Mouse (Mus musculus): ENCODE results near the gene Gm9999. TPM values are rescaled to one million over a fixed set of nuclear protein-coding genes. Genes with fewer than 3 reads are reported as not detected.
A peak's percentile ranks its signal among the peaks of the same experiment; 100 is the strongest.
"Not testable (repeated sequence)": the region's sequence is repeated elsewhere in the genome, so short reads cannot be mapped to it uniquely, and the experiment has no call there.

Gm9999 gene
- polyA plus RNA-seq, 1 experiment: not detected

DNA sequence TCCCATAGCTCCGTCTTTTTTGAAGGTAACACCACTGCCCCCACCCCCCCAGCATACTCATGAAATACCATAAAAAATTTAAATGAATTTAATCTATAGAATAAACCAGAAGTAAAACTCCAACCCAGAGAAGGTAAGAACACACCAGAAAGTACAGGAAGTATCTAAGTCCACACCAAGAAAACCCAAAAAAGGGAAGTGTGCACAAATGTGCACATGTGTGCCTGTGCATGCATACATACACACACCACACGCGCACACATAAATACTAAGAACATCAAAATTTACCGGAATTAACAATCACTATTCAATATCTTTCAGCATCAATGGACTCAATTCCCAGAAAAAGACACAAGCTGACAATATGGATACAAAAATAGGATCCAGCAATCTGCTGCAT is 13.5 kb upstream of the Gm9999 start:
- Histone ChIP-seq H3K4me1 (ENCODE audit: control insufficient read depth) (peaks cover 12% of the 10 kb centered on the region), H3K27me3 (ENCODE audit: control insufficient read depth) (peaks cover 6% of the 10 kb centered on the region; the same call in 1 of the 2 replicates), H3K9me3 (ENCODE audit: control insufficient read depth, low read length) (no peaks in the 10 kb centered on the region), H3K36me3 (ENCODE audit: control insufficient read depth) (no peaks in the 10 kb centered on the region), H3K4me3 (replicated peaks) (no peak overlapping the region)
- TF ChIP-seq GATA1 (IDR thresholded peaks at IDR 0.05; ENCODE audit: low read length) (no peak), TAL1 (IDR thresholded peaks at IDR 0.05; ENCODE audit: low read length) (no peak)

DNA sequence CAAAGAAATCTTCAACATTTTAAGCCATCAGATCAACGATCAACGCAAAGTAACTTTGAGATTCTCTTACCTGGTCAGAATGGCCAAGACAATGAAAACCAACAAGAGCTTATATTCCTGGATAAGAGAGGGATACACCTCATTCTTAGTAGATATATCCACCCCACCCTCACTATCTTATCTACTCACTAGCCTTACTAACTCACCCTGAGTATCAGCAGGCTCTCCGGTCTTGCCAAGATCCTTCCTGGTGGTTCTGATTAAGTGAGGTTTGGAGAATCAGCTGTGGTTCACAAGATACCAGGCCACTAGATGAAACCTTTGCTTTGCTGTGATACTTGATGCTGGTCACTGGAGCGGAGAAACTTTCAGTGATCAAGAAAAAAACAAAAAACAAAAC is 8.7 kb upstream of the Gm9999 start:
- no peak overlapping the region for H3K4me3 ChIP-seq (replicated peaks)
- H3K9me3 ChIP-seq (ENCODE audit: control insufficient read depth, low read length): no peaks in the 10 kb centered on the region
- peaks cover 18% of the 10 kb centered on the region for H3K4me1 ChIP-seq (ENCODE audit: control insufficient read depth)
- peaks cover 3% of the 10 kb centered on the region; the same call in 1 of the 2 replicates for H3K27me3 ChIP-seq (ENCODE audit: control insufficient read depth)
- TF ChIP-seq TAL1 (IDR thresholded peaks at IDR 0.05; ENCODE audit: low read length): no peak
- no peak for TF ChIP-seq GATA1 (IDR thresholded peaks at IDR 0.05; ENCODE audit: low read length)
- H3K36me3 ChIP-seq (ENCODE audit: control insufficient read depth): no peaks in the 10 kb centered on the region

DNA sequence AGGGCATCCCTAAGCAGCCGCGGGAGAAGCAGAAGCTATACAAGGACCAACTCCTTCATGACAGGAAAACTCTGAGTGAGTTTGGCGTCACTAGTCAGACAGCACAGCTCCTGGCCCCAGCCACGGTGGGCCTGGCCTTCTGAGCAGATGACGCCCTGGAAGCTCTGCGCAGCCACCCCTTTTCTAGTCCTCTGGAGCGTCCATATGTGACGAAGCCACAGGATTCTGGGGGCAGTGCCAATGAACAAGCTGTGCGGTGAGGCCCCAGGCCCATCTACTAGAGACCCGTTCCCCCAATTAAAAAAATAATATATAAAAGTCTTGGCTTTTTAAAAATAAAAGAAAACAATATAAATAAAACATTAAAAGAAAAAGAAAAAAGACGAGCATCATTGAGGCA is 7.9 kb upstream of the Gm9999 start:
- Histone ChIP-seq H3K36me3 (ENCODE audit: control insufficient read depth) (no peaks in the 10 kb centered on the region), H3K27me3 (ENCODE audit: control insufficient read depth) (no peaks in the 10 kb centered on the region; the same call in 1 of the 2 replicates), H3K4me3 (replicated peaks) (no peak overlapping the region), H3K4me1 (ENCODE audit: control insufficient read depth) (peaks cover 18% of the 10 kb centered on the region), H3K9me3 (ENCODE audit: control insufficient read depth, low read length) (no peaks in the 10 kb centered on the region)
- TF ChIP-seq TAL1 (IDR thresholded peaks at IDR 0.05; ENCODE audit: low read length) (no peak), GATA1 (IDR thresholded peaks at IDR 0.05; ENCODE audit: low read length) (no peak)

DNA sequence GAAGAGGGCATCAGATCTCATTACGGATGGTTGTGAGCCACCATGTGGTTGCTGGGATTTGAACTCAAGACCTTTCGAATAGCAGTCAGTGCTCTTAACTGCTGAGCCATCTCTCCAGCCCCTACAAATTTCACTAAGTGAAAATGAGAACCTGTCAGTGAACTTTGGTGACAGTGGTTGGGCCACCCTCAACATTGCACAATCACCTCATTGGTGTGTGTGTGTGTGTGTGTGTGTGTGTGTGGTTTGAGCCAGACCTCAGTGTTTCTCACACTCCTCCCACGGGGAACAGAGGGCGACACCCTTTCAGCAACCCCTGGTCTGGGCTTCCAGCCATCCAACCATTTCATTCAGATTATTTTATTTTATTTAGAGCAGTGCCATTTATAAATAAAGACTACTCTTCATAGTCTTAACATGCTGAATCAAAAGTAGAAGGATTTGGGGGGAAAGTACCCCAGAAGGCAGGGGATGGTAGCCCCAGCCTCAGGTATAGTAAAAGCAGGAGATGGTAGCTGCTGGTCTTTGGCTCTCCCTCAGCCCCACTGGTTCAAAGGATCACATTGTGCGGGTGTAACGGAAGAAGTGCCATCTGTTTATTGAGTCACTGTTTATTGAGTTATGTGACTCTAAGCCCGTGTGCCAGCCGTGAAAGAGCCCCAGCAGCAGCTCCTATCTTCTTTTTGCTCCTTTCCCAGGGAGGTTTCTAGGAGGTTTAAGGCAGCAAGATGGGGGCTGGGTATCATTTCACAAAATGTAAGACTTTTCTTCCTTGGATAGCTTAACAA is 2.5 kb downstream of the Gm9999 start:
- Histone ChIP-seq H3K4me1 (ENCODE audit: control insufficient read depth) (peaks cover 13% of the 10 kb centered on the region), H3K27me3 (ENCODE audit: control insufficient read depth) (peaks cover 4% of the 10 kb centered on the region; the same call in 1 of the 2 replicates), H3K36me3 (ENCODE audit: control insufficient read depth) (peaks cover 15% of the 10 kb centered on the region), H3K4me3 (replicated peaks) (no peak overlapping the region), H3K9me3 (ENCODE audit: control insufficient read depth, low read length) (no peaks in the 10 kb centered on the region)
- TF ChIP-seq GATA1 (IDR thresholded peaks at IDR 0.05; ENCODE audit: low read length): no peak

DNA sequence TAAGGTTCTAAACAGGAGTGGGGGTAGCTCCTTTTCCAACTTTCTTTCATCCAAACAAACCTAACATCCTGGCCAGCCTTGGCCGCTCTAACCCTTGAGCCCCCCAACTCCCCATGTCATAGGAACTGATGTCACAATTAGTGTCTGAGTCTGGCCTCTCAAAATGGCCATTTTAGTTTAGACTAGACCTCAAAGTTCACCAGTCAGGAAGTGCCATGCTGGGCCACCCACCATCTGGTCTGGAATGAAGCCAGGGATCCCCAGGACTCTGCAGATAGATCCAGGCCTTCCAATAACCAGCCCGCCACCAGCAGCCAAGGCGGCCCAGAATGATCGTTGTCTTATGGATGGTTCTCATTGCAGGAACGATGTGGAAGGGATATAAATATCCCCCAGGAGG is 3.3 kb downstream of the Gm9999 start:
- H3K36me3 ChIP-seq (ENCODE audit: control insufficient read depth): peaks cover 22% of the 10 kb centered on the region
- H3K4me3 ChIP-seq (replicated peaks): no peak overlapping the region
- no peaks in the 10 kb centered on the region for H3K9me3 ChIP-seq (ENCODE audit: control insufficient read depth, low read length)
- peaks cover 4% of the 10 kb centered on the region; the same call in 1 of the 2 replicates for H3K27me3 ChIP-seq (ENCODE audit: control insufficient read depth)
- H3K4me1 ChIP-seq (ENCODE audit: control insufficient read depth): peaks cover 13% of the 10 kb centered on the region
- no peak for TF ChIP-seq GATA1 (IDR thresholded peaks at IDR 0.05; ENCODE audit: low read length)
- no peak for TF ChIP-seq TAL1 (IDR thresholded peaks at IDR 0.05; ENCODE audit: low read length)

DNA sequence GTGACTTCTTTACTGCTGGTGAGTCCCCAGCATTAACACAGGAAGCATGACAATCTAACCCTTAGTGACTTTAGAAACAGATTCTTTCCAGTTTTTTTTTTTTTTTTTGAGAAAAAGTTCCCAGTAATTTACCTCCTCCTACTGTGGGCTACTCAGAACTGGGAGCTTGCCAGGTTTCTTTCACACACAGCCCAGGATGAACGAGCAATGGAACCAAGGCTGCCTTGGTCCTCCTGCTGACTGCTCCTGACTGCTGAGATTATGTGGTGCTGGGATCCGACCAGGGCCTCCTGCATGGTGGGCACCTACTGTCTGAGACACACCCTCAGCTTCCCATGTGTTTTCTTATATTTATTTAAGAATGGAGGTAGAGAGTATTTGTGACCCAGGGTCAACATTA is 3.7 kb downstream of the Gm9999 start:
- Histone ChIP-seq H3K27me3 (ENCODE audit: control insufficient read depth) (peaks cover 4% of the 10 kb centered on the region; the same call in 1 of the 2 replicates), H3K4me3 (replicated peaks) (no peak overlapping the region), H3K36me3 (ENCODE audit: control insufficient read depth) (peaks cover 26% of the 10 kb centered on the region), H3K4me1 (ENCODE audit: control insufficient read depth) (peaks cover 13% of the 10 kb centered on the region), H3K9me3 (ENCODE audit: control insufficient read depth, low read length) (no peaks in the 10 kb centered on the region)
- TF ChIP-seq GATA1 (IDR thresholded peaks at IDR 0.05; ENCODE audit: low read length) (no peak), TAL1 (IDR thresholded peaks at IDR 0.05; ENCODE audit: low read length) (no peak)

DNA sequence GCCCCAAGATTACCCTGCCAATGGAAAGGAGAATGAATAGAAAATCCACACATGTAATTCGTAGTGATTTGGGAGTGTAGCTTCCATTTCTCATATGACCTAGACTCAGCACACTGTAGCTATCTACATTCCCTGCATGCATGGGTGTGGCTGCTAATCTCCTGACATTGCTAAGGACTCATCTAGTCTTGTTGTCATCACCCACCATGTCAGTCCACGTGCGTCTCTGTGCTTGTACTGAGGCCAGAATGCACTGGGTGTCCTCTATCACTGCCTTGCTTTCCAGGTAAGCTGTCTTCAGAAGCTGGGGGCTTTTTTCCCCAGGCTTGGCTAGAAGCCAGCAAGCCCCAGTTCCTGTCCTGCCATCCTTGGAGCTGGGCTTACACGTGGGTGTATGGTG is 6.0 kb downstream of the Gm9999 start:
- H3K4me3 ChIP-seq (replicated peaks); H3K9me3 ChIP-seq (ENCODE audit: control insufficient read depth, low read length); H3K27me3 ChIP-seq (ENCODE audit: control insufficient read depth): not testable (repeated sequence)
- peaks cover 18% of the 10 kb centered on the region for H3K4me1 ChIP-seq (ENCODE audit: control insufficient read depth)
- H3K36me3 ChIP-seq (ENCODE audit: control insufficient read depth): peaks cover 50% of the 10 kb centered on the region

DNA sequence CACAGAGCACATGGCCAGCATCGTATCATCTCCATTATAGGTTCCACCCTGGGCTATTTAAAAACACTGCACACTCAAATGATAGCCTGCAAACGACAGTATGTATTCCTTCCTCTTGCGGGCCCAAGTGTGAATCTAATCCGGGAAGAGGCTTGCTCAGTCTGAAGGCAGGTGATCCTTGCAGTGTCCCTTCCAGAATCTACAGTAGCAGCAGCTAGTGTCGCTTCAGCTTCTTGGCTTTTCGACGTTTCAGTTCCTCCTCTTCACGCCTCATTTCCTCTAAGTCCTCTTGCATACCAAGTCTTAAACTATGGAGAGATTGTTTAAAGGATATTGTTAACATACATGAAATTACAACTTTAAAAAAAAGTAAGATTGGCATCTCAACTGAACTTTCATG is 9.7 kb downstream of the Gm9999 start:
- peaks cover 87% of the 10 kb centered on the region for H3K36me3 ChIP-seq (ENCODE audit: control insufficient read depth)
- TF ChIP-seq TAL1 (IDR thresholded peaks at IDR 0.05; ENCODE audit: low read length) (no peak), GATA1 (IDR thresholded peaks at IDR 0.05; ENCODE audit: low read length) (no peak)
- no peaks in the 10 kb centered on the region for H3K27me3 ChIP-seq (ENCODE audit: control insufficient read depth)
- H3K4me1 ChIP-seq (ENCODE audit: control insufficient read depth): peaks cover 54% of the 10 kb centered on the region
- H3K4me3 ChIP-seq (replicated peaks): no peak overlapping the region
- no peaks in the 10 kb centered on the region for H3K9me3 ChIP-seq (ENCODE audit: control insufficient read depth, low read length)

DNA sequence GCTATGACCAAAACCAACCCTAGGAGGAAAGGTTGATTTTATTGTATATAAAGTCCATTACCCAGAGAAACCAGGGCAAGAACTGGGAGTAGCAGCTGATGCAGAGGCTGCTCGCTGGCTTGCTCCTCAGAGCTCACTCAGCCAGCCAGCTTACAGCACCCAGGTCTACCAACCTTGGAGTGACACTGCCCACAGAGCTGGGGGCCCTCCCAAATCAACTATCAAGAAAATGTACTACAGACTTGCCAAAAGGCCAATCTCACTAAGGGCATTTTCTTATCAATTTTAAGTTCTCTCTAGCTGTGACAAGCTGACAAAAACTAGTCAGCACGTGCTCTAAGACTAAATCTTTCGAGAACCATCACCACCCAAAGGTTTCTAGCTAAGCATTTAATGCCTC is 12.2 kb downstream of the Gm9999 start:
- no peak for TF ChIP-seq GATA1 (IDR thresholded peaks at IDR 0.05; ENCODE audit: low read length)
- no peak for TF ChIP-seq TAL1 (IDR thresholded peaks at IDR 0.05; ENCODE audit: low read length)
- peaks cover 94% of the 10 kb centered on the region for H3K36me3 ChIP-seq (ENCODE audit: control insufficient read depth)
- H3K27me3 ChIP-seq (ENCODE audit: control insufficient read depth): no peaks in the 10 kb centered on the region
- H3K4me1 ChIP-seq (ENCODE audit: control insufficient read depth): peaks cover 64% of the 10 kb centered on the region
- no peaks in the 10 kb centered on the region for H3K9me3 ChIP-seq (ENCODE audit: control insufficient read depth, low read length)
- no peak overlapping the region for H3K4me3 ChIP-seq (replicated peaks)

DNA sequence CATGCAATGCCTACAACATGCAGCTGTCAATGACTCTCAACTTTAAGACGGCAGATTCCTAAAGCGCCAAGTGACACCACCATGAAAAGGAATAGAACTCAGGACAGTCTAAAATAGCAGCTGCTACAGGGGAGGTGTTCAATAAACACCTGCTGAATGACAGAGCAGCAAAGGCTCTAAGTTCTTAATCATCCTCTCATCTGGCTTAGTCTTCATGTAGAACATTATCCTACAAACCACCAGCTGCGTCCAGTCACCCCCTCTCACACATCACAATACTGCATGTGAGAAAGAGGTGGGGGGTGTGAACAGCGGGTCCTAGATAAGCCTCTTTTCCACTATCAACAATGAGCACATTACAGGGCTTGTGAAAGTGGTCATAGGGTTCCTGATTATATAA is 13.6 kb downstream of the Gm9999 start:
- Histone ChIP-seq H3K27me3 (ENCODE audit: control insufficient read depth) (no peaks in the 10 kb centered on the region), H3K4me3 (replicated peaks) (no peak overlapping the region), H3K9me3 (ENCODE audit: control insufficient read depth, low read length) (no peaks in the 10 kb centered on the region), H3K36me3 (ENCODE audit: control insufficient read depth) (peaks cover 82% of the 10 kb centered on the region), H3K4me1 (ENCODE audit: control insufficient read depth) (peaks cover 77% of the 10 kb centered on the region)
- TF ChIP-seq GATA1 (IDR thresholded peaks at IDR 0.05; ENCODE audit: low read length): no peak
- TF ChIP-seq TAL1 (IDR thresholded peaks at IDR 0.05; ENCODE audit: low read length): peak; percentile 43; the same call in 1 of the 3 replicates
